Mouse (Mus musculus) forebrain, embryonic 10.5 days (tissue): ENCODE data around the gene Ucn3. TPM values are rescaled to one million over a fixed set of nuclear protein-coding genes. Genes with fewer than 3 reads are reported as not detected.
A peak's percentile ranks its signal among the peaks of the same experiment; 100 is the strongest.
"Not testable (repeated sequence)": the region's sequence is repeated elsewhere in the genome, so short reads cannot be mapped to it uniquely, and the experiment has no call there.

Experiments
- DNase-seq: peaks from one replicate; pipeline ENCODE4 v3.0.0-alpha.2; 2017; ENCODE audit warnings: low spot score; ENCODE audit errors: extremely low spot score
- H3K27ac ChIP-seq: fragments of 300-500 bp; sonication (generic); 2 replicates; pipeline ENCODE4 v1.5.1; 2016; ENCODE audit warnings: mild to moderate bottlenecking
- H3K27me3 ChIP-seq: fragments of 300-500 bp; sonication (generic); 2 replicates; pipeline ENCODE4 v1.6.1; 2016; ENCODE audit warnings: mild to moderate bottlenecking; ENCODE audit not compliant: poor library complexity, severe bottlenecking
- H3K36me3 ChIP-seq: fragments of 300-500 bp; sonication (generic); replicated peaks from 2 replicates; pipeline ENCODE4 v1.6.1; 2016; ENCODE audit warnings: mild to moderate bottlenecking, moderate library complexity
- H3K4me1 ChIP-seq: fragments of 300-500 bp; sonication (generic); 2 replicates; pipeline ENCODE4 v1.6.1; 2016
- H3K4me3 ChIP-seq: fragments of 300-500 bp; sonication (generic); 2 replicates; pipeline ENCODE4 v1.5.1; 2016; ENCODE audit warnings: mild to moderate bottlenecking, moderate library complexity
- H3K9me3 ChIP-seq: fragments of 300-500 bp; sonication (generic); 2 replicates; pipeline ENCODE4 v1.6.1; 2016; ENCODE audit warnings: mild to moderate bottlenecking, moderate library complexity
- WGBS: fragments of 180-500 bp; shearing (Covaris S2); methylation state at CpG from one replicate; pipeline ENCODE4 v1.1.7; 2016; 5-methylcytosine and 5-hydroxymethylcytosine counted together
- polyA plus RNA-seq: library from polyadenylated mRNA; unstranded; fragments of >200 nt; fragmentation: Nextera tagmentation; extraction: Ambion mirVana; gene quantifications from 2 replicates; pipeline ENCODE4 v1.2.1, GENCODE M21; 2016

The Ucn3 gene
- polyA plus RNA-seq, 1 experiment from 2014 or later, result not detected

GRCm38 (mm10) chr13:3908262-3908661 lies 36.9 kb downstream of the Ucn3 start:
- Histone ChIP-seq H3K4me1 (no peaks in the 10 kb centered on the region), H3K9me3 (no peaks in the 10 kb centered on the region), H3K36me3 (peaks cover 82% of the 10 kb centered on the region), H3K4me3 (no peak overlapping the region), H3K27ac (no peak overlapping the region), H3K27me3 (no peaks in the 10 kb centered on the region)
- WGBS, result 86% methylated on average over 4 of the region's 4 CpGs
- DNase-seq, result no peak

- WGBS, result 88% methylated on average over 6 of the region's 6 CpGs
- H3K36me3 ChIP-seq, result peaks cover 79% of the 10 kb centered on the region
- no peak overlapping the region for H3K27ac ChIP-seq
Observed at GRCm38 (mm10) chr13:3907151-3907696, 37.9 kb downstream of the Ucn3 start.

GRCm38 (mm10) chr13:3899301-3899700 lies 45.8 kb downstream of the Ucn3 start:
- Histone ChIP-seq H3K4me1 (no peaks in the 10 kb centered on the region), H3K4me3 (no peak overlapping the region), H3K27ac (no peak overlapping the region), H3K36me3 (peaks cover 56% of the 10 kb centered on the region), H3K27me3 (no peaks in the 10 kb centered on the region), H3K9me3 (no peaks in the 10 kb centered on the region)
- WGBS, result 94% methylated on average over 9 of the region's 9 CpGs
- DNase-seq, result no peak

More at GRCm38 (mm10) chr13:3907151-3907696, 37.9 kb downstream of the Ucn3 start:
- Histone ChIP-seq H3K4me3 (no peak overlapping the region), H3K27me3 (no peaks in the 10 kb centered on the region), H3K9me3 (no peaks in the 10 kb centered on the region), H3K4me1 (no peaks in the 10 kb centered on the region)
- no peak for DNase-seq

- H3K4me1 ChIP-seq, DNase-seq, H3K4me3 ChIP-seq, H3K27me3 ChIP-seq, H3K9me3 ChIP-seq, H3K27ac ChIP-seq: not testable (repeated sequence)
- WGBS, result 90% methylated on average over 5 of the region's 5 CpGs
- peaks cover 51% of the 10 kb centered on the region for H3K36me3 ChIP-seq
Observed at GRCm38 (mm10) chr13:3898202-3898601, 46.9 kb downstream of the Ucn3 start.

GRCm38 (mm10) chr13:3896913-3897312 lies 48.2 kb downstream of the Ucn3 start:
- H3K9me3 ChIP-seq, result no peaks in the 10 kb centered on the region
- no peaks in the 10 kb centered on the region for H3K27me3 ChIP-seq
- H3K36me3 ChIP-seq, result peaks cover 47% of the 10 kb centered on the region
- peaks cover 19% of the 10 kb centered on the region for H3K4me1 ChIP-seq
- no peak overlapping the region for H3K4me3 ChIP-seq
- H3K27ac ChIP-seq, result no peak overlapping the region
- peak; percentile 62 for DNase-seq
- 57% methylated on average over 5 of the region's 5 CpGs for WGBS

- no peak overlapping the region for H3K27ac ChIP-seq
- H3K9me3 ChIP-seq, result no peaks in the 10 kb centered on the region
- WGBS, result 95% methylated on average over 6 of the region's 6 CpGs
- H3K4me1 ChIP-seq, result peaks cover 25% of the 10 kb centered on the region
- H3K36me3 ChIP-seq, result peaks cover 47% of the 10 kb centered on the region
- H3K27me3 ChIP-seq, result no peaks in the 10 kb centered on the region
- no peak for DNase-seq
- H3K4me3 ChIP-seq, result no peak overlapping the region
Observed at GRCm38 (mm10) chr13:3896032-3896431, 49.1 kb downstream of the Ucn3 start.

GRCm38 (mm10) chr13:3895397-3895980 lies 49.7 kb downstream of the Ucn3 start:
- DNase-seq, result no peak
- Histone ChIP-seq H3K27ac (no peak overlapping the region), H3K36me3 (peaks cover 41% of the 10 kb centered on the region), H3K4me3 (no peak overlapping the region), H3K9me3 (no peaks in the 10 kb centered on the region), H3K4me1 (peaks cover 25% of the 10 kb centered on the region), H3K27me3 (no peaks in the 10 kb centered on the region)
- WGBS, result 91% methylated on average over 8 of the region's 8 CpGs

GRCm38 (mm10) chr13:3894549-3894948 lies 50.6 kb downstream of the Ucn3 start:
- 81% methylated on average over 8 of the region's 8 CpGs for WGBS
- H3K4me1 ChIP-seq, result peaks cover 25% of the 10 kb centered on the region
- H3K27me3 ChIP-seq, result no peaks in the 10 kb centered on the region
- H3K4me3 ChIP-seq, result no peak overlapping the region
- no peak overlapping the region for H3K27ac ChIP-seq
- DNase-seq, result no peak
- H3K36me3 ChIP-seq, result peaks cover 33% of the 10 kb centered on the region
- H3K9me3 ChIP-seq, result no peaks in the 10 kb centered on the region

GRCm38 (mm10) chr13:3893126-3893734 lies 51.9 kb downstream of the Ucn3 start:
- Histone ChIP-seq H3K9me3 (no peaks in the 10 kb centered on the region), H3K36me3 (peaks cover 35% of the 10 kb centered on the region), H3K4me3 (peak overlapping the region; percentile 63), H3K27ac (peak overlapping the region; percentile 88), H3K27me3 (no peaks in the 10 kb centered on the region), H3K4me1 (peaks cover 25% of the 10 kb centered on the region)
- peak; percentile 90 for DNase-seq
- WGBS, result under 1% methylated on average over 35 of the region's 35 CpGs

GRCm38 (mm10) chr13:3892601-3893000 lies 52.5 kb downstream of the Ucn3 start:
- Histone ChIP-seq H3K36me3 (peaks cover 37% of the 10 kb centered on the region), H3K4me3 (peak overlapping the region; percentile 63), H3K4me1 (peaks cover 25% of the 10 kb centered on the region), H3K9me3 (no peaks in the 10 kb centered on the region), H3K27me3 (no peaks in the 10 kb centered on the region), H3K27ac (peak overlapping the region; percentile 88)
- DNase-seq, result no peak
- 19% methylated on average over 7 of the region's 7 CpGs for WGBS

GRCm38 (mm10) chr13:3891479-3892087 lies 53.6 kb downstream of the Ucn3 start:
- no peaks in the 10 kb centered on the region for H3K27me3 ChIP-seq
- peaks cover 47% of the 10 kb centered on the region for H3K36me3 ChIP-seq
- H3K9me3 ChIP-seq, result no peaks in the 10 kb centered on the region
- H3K4me1 ChIP-seq, result peaks cover 25% of the 10 kb centered on the region
- H3K4me3 ChIP-seq, result peak overlapping the region; percentile 63
- WGBS, result 70% methylated on average over 8 of the region's 8 CpGs
- H3K27ac ChIP-seq, result no peak overlapping the region
- no peak for DNase-seq
